Mouse (Mus musculus): ENCODE results near the gene Qk.

The Qk gene

DNA sequence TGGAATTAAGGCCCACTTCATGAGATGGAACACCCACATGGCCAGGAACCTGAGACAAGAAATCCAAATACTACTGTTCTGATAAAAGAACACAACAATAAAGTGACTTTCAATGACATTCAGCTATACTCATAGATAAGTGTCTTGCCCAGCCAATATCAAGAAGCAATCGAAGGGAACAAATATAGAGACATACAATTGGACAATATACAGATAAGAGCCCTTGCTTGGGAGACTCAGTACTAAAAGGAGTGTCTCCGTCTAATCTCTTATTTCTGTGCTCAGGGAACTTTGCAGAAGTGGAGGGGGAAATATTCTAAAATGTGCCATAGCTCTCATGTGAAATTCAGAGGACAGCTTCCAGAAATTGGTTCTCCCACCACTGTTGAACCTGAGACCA is 83.1 kb downstream of the Qk start:
- no peak for DNase-seq

DNA sequence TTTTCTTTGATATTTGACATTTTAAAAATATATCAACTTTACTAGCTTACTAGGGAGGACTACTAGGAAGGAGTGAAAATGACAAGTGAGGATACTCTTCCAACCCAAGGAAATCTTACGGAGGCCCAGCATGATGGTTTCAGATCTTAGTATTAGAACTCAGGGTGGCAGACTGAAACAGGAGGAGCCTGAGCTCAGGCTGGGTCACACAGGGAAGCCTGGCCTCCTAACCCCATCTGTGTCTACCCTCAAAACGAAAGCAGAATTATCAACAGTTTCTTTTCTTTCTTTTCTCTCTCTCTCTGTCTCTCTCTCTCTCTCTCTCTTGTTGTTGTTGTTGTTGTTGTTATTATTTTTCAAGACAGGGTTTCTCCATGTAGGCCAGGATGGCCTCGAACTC is 87.2 kb downstream of the Qk start:
- DNase-seq = no peak

DNA sequence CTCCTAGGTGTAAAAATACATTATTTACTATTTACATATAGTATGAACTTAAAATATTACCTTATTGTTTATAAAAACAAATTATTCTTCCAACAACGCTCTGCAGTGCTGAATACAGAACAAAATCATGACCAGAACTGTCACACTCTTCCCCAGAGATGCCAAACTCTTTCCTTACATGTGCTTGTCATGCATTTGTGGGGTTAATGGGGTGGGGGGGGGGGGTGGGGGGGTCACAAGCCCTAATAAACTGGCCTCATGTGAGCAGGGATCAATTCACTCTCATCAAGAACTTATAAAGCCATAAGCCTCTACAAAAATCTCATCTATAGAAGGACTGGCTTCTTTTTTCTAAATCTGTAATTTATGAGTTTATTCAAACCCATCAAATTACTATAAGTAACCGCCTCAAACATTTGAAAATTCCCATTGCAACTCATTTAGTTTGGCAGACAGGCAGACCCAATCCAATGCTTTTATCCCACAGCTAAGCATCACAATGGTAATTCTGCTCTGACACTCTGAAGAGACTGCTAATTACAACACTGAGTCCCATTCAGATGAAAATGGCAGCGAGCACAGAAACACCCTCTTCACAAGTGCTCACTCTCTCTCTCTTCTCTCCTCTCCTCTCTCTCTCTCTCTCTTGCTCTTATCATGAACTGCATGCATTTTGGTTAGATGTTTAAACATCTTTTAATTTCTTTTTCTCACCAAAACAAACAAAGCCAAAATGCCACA is 91.7 kb downstream of the Qk start:
- DNase-seq = no peak

DNA sequence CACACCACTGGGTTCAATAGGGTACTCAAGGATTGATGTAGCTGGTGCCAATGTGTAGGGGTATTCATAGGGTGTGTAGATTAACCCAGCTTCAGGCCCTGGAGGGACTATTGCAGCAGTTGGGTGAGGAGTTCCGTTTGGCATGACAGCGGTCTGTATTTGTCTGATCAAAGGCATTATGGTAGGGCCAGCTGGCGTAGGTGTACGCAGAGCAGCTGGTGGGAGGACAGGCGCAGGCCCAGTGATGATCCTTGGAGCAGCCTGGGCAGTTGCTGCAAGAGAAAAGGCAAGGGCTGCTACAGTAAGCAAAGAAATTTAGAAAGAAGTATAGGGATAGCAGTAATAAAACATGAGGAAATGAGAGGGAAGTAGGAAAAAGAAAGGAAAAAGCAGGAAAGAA is 103.5 kb downstream of the Qk start:
- no peak for DNase-seq

DNA sequence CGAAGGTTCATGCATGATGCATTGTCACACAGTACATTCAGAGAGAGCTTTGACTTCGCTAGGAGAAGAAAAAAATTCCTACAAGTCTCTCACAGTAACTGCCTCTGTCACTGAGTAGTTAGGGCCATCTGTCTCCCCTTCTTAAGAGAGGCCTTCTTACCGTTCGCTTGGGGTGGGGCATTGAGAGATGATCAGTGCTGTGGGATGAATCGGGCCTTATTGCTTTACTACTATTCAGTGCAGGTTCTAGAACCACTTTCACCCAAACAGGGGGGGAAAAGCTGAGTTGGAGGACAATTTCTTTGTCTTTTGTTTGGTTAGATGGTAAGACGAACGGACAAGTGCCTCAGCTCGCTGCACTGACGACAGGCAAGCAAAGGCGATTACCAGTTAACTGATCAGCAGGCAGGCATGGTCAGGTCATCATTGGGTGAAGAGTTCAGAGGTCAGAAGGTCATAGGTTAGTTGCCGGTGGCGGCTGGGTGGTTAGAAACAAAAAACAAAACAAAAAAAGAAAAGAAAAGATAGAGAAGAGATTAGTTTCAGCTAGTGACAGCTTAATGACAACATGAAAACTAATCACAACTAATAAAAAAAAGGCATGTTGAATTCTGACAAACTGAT is 110.4 kb downstream of the Qk start:
- DNase-seq = no peak

DNA sequence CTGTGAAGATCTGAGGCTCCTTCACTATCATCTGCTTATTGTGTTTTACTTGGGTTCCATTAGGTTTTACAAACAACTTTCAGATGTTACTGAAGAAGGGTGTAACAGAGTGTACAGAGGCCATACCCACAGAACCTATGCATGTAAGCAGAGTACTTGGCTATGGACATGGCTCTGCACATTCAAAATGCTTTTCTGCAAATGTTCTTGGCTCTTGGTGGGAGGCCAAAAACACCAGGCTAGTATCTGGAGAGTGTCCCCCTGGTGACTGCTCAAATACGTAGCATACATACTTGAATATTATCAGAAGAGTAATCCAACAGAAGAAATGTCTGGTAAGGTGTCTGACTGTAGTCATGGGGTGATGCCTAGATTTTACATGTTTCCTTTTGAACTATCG is 121.0 kb downstream of the Qk start:
- no peak for DNase-seq

DNA sequence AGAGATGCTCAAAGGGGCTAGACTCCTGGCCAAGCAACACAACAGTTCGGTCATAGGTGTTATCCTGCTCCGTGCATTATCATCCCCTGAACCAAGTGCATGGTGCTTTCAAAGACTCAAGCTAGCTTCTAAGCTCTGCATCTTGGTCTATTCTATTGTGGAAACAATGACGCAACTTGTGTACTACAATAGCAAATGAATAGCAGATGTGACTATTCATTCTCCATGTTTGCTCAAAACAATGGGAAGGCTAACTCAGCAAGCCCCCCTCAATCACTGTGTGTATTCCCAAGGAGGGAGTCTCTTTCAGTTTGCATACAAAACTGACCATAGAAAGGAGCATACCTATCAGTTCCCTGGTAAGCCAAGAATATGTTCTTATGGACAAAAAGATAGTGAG is 121.4 kb downstream of the Qk start:
- DNase-seq = no peak

- DNase-seq = no peak
Measured at GRCm38 (mm10) chr17:10195703-10196102, 124.0 kb downstream of the Qk start.

- DNase-seq = no peak
Measured at GRCm38 (mm10) chr17:10190857-10191256, 128.8 kb downstream of the Qk start.

DNA sequence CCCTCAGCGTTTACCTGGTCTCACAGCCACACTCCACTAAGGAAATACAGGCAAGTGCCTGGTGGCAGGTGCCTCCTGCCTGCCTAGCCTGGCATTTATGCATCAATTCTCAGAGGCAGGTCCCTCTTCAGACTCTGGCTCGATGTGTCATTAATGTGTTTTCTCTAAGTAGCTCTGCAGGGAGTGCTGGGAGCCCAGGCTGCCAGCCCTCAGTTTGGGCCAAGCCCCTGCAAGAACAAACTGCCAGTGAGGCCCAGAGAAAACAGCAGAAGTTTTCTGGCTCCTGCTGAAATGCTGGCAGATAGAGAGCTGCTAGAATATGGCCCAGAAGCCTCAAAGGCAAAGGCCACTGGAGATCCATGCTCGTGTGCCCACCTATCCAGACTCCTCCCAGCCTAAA is 131.2 kb downstream of the Qk start:
- no peak for DNase-seq

GRCm38 (mm10) chr17:10187431-10188020 is 132.1 kb downstream of the Qk start:
- DNase-seq = no peak

DNA sequence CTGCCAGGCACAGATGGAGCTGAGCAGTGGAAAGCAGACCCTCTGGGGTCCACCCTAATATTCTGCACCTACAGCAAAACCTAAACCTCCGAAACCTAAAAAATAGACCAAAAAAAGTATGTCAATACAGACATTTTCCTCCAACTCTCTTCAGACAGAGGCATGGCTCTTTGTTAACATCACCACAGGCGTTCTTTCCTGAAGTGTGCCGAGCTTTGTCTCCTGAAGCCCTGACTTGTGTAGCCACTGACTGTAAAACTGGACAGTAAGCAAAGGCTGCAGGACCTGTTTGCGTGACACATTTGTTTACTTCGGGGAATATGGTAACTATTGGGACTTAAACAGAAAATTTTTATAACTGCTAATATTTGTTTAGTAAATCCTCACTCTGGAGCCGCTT is 137.9 kb downstream of the Qk start:
- no peak for DNase-seq

- no peak for DNase-seq
Measured at GRCm38 (mm10) chr17:10177096-10177495, 142.6 kb downstream of the Qk start.

- DNase-seq = no peak
Measured at GRCm38 (mm10) chr17:10161258-10161657, 158.4 kb downstream of the Qk start.

DNA sequence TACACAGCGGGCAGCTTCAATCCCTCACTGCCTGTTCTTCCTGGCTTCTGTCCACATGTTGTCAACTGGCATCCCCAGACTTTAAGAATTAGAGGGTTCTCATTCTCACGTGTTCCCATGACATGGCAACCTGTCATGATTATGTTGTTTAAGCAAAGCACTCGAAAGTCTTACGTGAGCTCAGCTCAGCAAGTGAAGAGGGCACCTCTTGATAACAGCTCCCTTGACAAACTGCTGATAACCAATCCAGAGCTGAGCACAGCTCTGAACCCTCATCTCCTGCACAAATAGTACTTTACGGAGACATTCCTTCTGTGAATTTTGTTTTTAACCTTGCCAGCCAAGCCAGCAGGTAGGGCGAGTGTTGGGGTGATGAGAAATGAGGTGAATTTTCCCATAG is 159.2 kb downstream of the Qk start:
- DNase-seq = no peak

- DNase-seq = no peak
Measured at GRCm38 (mm10) chr17:10152808-10153413, 166.7 kb downstream of the Qk start.

Measured in kidney, postnatal 25 days (tissue).